Mouse (Mus musculus) thymus, postnatal 25 days (tissue): ENCODE results near the gene Mbnl2.

ENCODE experiments used
- DNase-seq: peaks from one replicate; pipeline ENCODE4 v3.0.0; 2022

The Mbnl2 gene

GRCm38 (mm10) chr14:120299716-120300115, 24.2 kb downstream of the Mbnl2 start:
- DNase-seq, result no peak

GRCm38 (mm10) chr14:120300191-120300590, 24.7 kb downstream of the Mbnl2 start:
- DNase-seq, result no peak

DNA sequence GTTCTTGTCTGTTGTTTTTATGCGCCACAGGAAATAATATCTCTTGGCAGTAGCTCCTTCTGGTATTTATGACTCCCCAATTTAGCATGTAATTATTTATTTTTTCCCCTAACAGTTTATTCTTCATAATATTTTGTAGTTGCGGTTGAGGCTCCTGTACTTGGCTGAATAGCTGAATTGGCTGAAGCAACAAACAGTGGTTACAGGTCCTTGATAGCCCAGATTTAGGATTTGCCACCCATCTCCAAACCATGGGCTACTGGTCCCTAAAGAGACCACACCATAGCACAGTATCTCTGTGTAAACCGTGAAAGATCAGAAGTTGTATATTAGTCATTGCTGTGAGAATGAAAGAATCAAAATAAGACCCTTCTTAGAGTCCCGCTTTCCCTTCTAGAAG, 25.3 kb downstream of the Mbnl2 start:
- no peak for DNase-seq

GRCm38 (mm10) chr14:120302913-120303548, 27.6 kb downstream of the Mbnl2 start:
- DNase-seq, result no peak

DNA sequence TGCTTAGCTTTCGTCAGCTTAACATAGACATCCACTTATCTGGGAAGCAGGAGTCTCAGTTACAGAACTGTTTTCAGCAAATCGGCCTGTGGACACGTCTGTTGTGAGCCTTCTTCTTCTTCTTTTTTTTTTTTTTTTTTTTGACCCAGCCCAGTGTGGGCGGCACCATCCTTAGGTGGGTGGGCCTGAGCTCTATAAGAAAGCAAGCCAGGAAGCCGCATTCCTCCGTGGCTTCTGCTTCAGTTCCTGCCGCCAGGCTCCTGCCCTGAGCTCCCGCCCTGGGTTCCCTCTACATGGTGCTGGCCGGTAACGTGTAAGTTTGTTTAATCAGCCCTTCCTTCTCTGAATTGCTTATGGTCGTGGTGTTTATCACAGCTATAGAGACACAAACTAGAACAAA, 30.8 kb downstream of the Mbnl2 start:
- DNase-seq, result no peak

- DNase-seq, result no peak
Measured at GRCm38 (mm10) chr14:120307356-120307755, 31.9 kb downstream of the Mbnl2 start.

GRCm38 (mm10) chr14:120307963-120308362, 32.5 kb downstream of the Mbnl2 start:
- no peak for DNase-seq

DNA sequence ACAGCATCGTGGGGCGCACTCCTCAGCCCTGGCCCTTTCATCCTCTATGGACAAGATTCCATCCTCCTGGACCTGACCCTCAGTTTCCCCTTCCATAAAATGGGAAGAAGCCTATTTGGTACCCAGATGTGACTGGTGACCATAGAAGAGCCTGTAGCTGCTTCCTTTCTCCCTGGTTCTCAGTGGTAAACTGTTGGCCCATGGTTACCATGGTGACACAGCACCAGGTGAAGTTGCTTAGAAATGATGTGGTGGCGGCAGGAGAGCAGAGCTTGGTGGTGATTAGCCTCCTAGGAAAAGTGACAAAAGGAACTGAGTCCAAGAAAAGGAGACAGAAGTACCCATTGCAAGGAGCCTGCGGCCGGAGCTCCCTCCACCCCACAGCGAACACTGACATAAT, 34.2 kb downstream of the Mbnl2 start:
- no peak for DNase-seq

GRCm38 (mm10) chr14:120311330-120312097, 36.0 kb downstream of the Mbnl2 start:
- DNase-seq, result no peak

DNA sequence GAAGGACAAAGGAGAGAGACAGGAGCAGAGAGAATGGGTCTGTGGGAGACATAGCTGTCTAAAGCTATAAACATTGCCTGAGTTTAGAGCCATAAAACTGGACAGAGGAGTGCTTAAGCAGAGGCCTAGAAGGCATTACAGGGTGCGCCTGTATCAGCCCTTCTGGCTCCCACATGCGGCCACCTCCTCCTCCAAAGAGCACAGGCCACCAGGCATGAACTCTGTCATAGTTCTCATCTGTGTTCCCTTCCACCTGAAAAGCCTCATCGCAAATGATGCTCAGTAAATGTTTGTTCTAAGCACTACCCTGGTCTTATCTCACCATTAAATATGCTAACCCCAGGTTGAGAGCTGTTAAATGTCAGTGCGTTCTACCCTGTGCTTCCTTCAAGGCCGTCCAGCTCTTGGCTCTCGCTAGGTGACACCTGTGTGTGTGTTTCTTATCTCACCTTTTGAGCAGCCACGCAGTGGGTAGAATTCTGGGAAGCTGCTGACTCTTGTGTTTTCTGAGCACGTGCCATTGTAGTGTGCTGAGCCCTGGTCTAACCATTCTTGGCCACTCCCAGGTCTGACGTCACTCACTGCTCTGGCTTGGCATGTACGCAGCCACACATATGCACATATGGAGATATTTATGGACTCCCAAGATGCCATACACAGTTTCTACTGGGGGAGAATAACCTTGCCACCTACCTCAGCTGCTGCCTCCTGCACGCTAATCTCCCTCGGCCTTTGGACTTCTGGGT, 37.4 kb downstream of the Mbnl2 start:
- no peak for DNase-seq

DNA sequence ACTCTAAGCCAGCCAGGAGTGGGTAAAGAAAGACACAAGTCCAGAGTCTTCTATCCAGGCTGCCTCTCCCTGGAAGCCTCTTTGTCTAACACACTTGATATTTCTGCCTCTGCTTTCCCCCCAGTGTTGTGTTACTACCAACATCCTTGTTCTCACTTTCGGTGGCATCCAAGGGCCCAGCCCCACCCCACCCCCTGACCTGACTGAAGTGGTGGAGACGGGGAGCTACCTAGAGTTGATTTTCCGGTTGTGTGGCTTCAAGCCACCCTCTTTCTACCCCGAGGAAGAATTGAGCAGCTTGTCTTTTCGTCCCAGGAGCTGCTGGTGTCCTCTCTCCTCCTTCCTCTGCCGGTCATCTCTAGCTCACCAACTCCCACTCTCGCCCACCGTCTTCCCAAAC, 38.0 kb downstream of the Mbnl2 start:
- DNase-seq, result no peak

- no peak for DNase-seq
Measured at GRCm38 (mm10) chr14:120315721-120316120, 40.3 kb downstream of the Mbnl2 start.

DNA sequence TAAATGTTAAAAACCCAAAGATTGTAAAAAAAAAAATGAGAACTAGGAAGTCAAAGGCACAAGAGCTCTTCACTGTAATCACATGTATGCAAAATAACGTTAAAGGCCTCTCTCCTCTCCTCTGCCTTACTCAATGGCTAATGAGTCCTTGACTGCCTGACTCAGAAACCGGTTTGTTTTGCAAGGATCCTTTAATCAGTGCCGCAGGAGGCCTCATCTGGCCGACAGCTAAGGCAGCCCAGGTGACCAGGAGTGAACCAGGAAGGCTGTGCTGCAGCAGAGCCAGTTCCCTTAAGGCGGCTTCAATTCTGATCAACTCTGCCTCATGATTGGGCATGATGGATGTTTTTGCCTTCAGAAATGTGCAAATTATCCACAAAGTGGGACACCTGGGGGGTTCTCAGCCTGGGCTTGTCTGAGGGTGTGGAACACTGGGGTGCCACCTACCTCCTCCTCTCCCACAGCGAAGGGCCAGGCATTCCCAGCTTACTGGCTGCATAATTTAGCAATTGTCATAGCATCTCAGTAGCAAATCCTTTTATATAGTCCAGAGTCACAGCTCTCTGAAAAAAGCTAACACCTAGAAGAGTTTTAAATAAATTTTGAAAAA, 43.0 kb downstream of the Mbnl2 start:
- DNase-seq, result no peak

- no peak for DNase-seq
Measured at GRCm38 (mm10) chr14:120318974-120319731, 43.7 kb downstream of the Mbnl2 start.

DNA sequence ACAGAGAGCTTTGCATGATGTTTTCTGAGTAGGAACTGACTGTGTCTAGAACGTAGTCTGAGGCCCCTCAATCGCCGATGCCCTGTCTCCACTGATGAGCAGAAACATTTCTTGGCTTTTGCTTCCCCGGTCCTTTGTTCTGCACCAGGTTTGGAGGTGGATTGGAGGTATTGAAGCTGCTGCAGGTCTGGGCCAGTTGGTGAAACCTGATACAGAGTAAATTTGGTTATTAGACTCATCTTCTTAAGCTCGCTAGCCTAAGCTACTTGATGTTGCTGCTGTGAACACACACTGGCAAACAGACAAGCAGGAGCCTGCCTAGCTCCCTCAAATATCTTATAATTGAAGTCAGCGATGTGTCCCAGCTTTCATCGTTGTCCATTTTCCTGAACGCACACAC, 46.6 kb downstream of the Mbnl2 start:
- DNase-seq, result no peak

DNA sequence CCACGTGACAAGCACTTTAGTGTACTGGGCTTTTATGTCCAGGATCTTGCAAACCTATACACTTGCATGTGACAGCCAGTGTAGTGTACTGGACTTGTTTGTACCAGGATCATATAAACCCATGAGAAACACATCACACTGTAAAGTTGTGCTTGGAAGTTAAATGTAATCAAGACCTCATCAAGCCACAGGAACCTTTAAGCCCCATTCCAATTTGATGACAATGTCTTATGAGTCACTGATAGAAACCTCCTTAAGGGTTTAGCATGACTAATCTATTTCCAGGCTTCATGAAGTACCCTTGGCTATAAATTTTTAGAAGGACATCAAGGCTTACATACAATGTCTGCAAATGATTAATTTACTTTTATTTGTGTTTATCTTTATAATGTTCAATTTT, 47.6 kb downstream of the Mbnl2 start:
- DNase-seq, result no peak

DNA sequence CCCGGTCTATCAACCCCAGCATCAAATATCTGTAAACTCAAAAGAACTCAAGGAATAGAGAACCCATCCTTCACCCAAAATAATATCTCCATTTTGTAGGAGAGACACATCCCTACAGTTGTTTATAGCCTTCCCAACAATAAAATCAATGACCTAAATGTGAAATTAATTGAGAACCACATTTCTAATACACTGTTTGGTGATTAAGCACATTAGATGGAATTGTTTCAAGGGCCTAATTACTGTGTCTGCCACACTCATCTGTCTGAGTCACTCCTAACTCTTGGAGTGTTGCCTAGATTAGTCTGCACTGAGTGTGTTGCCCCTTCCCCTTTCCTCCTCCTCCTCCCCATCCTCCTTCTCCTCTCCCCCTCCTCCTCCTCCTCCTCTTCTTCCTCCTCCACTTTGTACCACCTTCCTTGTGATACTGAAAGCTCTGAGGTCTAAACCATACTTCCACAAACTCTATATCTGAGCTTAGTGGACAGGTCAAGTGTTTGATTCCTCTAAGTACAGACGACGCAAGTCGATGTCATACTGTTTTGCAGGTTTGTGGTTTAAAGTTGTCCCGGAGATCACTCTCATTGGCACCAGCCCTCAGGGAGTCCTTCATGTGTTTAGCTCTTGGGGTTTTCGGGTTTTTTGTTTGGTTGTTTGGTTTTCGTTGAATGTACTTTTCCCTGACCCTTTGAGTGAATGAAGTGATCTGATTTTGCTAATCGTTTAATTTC, 48.8 kb downstream of the Mbnl2 start:
- DNase-seq, result no peak

- DNase-seq, result no peak
Measured at GRCm38 (mm10) chr14:120324883-120325480, 49.5 kb downstream of the Mbnl2 start.

DNA sequence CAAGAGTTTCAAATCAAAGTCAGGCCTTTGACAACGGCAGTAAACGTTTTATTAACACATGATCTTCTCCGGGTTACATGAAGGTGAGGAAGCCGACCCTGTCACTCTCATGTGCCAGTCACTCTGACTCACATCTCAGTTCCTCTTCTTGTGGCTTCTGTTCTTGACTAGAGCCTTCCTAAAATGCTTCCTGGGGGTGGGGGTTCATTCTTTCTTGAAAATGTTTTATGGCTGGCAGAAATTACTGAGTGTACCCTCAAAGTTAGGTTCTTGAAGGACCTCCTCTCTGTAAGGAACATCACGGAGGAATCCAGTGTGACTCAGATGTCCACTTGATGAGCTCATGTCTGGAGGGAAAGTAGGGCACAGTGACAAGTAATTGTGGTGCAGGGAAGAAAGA, 50.2 kb downstream of the Mbnl2 start:
- DNase-seq, result no peak

DNA sequence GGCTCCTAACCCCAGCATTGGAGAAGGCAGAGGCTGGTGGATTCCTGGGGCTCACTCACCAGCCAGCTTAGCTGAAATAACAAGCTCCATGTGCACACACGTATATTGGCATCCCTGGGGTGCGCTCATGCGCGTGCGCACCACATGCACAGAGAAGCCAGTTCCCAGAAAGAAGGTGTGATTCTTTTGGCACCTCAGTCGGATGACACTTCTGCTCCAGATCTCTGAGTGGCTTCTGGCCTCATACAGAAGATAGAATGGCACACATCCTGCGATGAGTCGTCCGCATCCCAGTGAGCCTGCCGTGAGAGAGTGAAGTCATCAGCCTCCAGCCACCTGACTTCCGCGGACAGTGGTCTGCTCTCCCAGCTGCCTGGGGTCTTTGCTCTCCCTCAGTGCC, 55.0 kb downstream of the Mbnl2 start:
- no peak for DNase-seq

DNA sequence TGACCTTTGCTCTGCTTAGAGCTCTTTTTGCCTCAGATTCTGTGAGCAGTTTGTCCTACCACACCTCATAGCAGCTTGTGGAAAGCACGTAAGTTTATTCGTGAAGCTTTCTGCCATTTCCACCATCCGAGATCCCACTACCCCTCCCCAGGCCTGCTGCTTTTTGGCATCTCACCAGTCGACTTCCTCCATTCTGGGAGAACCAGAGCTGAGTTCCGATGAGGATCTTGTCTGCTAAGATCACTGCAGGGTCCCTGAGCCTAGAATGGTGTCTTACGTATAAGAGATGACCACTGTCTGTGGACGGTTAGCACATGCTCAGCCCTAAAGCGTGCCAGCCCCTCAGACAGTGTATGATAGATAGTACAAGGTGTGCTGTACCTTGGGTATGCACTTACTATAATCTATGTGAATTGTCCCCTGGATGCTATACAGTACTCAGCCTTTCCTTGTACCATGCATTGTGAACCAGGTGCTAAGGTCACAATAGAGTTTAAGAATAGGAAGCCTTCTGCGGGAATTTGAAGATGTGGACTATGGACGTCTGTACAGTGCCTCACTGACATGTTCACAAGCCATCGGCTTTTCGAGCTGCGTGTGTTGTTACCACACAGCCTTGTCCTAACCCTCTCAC, 55.5 kb downstream of the Mbnl2 start:
- no peak for DNase-seq
